Mouse (Mus musculus) liver, embryonic 16.5 days (tissue): ENCODE measurements at regions not wholly inside any gene's neighbourhood (a gene's known extent, or its start where the extent isn't known, plus 50 kb on each side); places are given as distances from the start of the nearest gene placed in this dataset.

Experiments
- ATAC-seq: fragments of 200-750 bp; cut with Nextera tagmentation; 2 replicates; pipeline ENCODE4 v1.8.0; 2017; ENCODE audit warnings: low read depth, mild to moderate bottlenecking, moderate number of reproducible peaks, moderate library complexity
- H3K27ac ChIP-seq: fragments of 300-500 bp; sonication (generic); 2 replicates; pipeline ENCODE4 v1.5.1; 2014; ENCODE audit warnings: mild to moderate bottlenecking, low read length
- H3K27me3 ChIP-seq: fragments of 300-500 bp; sonication (generic); 2 replicates; pipeline ENCODE4 v1.6.1; 2014; ENCODE audit warnings: low read depth, low read length, mixed read lengths; ENCODE audit not compliant: control insufficient read depth, insufficient read depth
- H3K36me3 ChIP-seq: fragments of 300-500 bp; sonication (generic); 2 replicates; pipeline ENCODE4 v1.6.1; 2014; ENCODE audit warnings: mild to moderate bottlenecking; ENCODE audit not compliant: control insufficient read depth, insufficient read depth
- H3K4me1 ChIP-seq: fragments of 300-500 bp; sonication (generic); 2 replicates; pipeline ENCODE4 v1.6.1; 2014; ENCODE audit warnings: low read depth, low read length, mixed read lengths; ENCODE audit not compliant: control insufficient read depth
- H3K4me2 ChIP-seq: fragments of 300-500 bp; sonication (generic); 2 replicates; pipeline ENCODE4 v1.6.1; 2014; ENCODE audit warnings: low read depth, low read length, mixed read lengths
- H3K4me3 ChIP-seq: fragments of 300-500 bp; sonication (generic); 2 replicates; pipeline ENCODE4 v1.5.1; 2014; ENCODE audit warnings: low read depth, mild to moderate bottlenecking, low read length
- H3K9ac ChIP-seq: fragments of 300-500 bp; sonication (generic); 2 replicates; pipeline ENCODE4 v1.6.1; 2014; ENCODE audit warnings: low read depth, low read length
- H3K9me3 ChIP-seq: fragments of 300-500 bp; sonication (generic); replicated peaks from 2 replicates; pipeline ENCODE4 v1.6.1; 2016; ENCODE audit warnings: low read length; ENCODE audit not compliant: control insufficient read depth
- WGBS: fragments of 180-500 bp; shearing (Covaris S2); extraction: QIAGEN DNeasy Blood & Tissue Kit; methylation state at CpG from one replicate; pipeline ENCODE4 v1.1.7; 2014; ENCODE audit not compliant: insufficient replicate concordance; 5-methylcytosine and 5-hydroxymethylcytosine counted together

- no peaks in the 10 kb centered on the region for H3K36me3 ChIP-seq
- no peak overlapping the region for H3K4me2 ChIP-seq
- no peak overlapping the region for H3K9ac ChIP-seq
- H3K4me1 ChIP-seq, result no peaks in the 10 kb centered on the region
- no peak for ATAC-seq
- no peak overlapping the region for H3K4me3 ChIP-seq
- H3K9me3 ChIP-seq, result no peaks in the 10 kb centered on the region
- no peaks in the 10 kb centered on the region for H3K27me3 ChIP-seq
- no peak overlapping the region for H3K27ac ChIP-seq
These were observed 102.7 kb upstream of the Rxfp2 start for GRCm38 (mm10) chr5:149915761-149916160.

- 23% methylated on average over 3 of the region's 3 CpGs for WGBS
- Histone ChIP-seq H3K36me3 (no peaks in the 10 kb centered on the region), H3K9me3 (no peaks in the 10 kb centered on the region), H3K4me1 (no peaks in the 10 kb centered on the region), H3K9ac (no peak overlapping the region), H3K4me2 (no peak overlapping the region), H3K27ac (no peak overlapping the region), H3K4me3 (no peak overlapping the region), H3K27me3 (no peaks in the 10 kb centered on the region)
- no peak for ATAC-seq
These were observed 101.1 kb upstream of the Rxfp2 start for GRCm38 (mm10) chr5:149917374-149917773.

DNA sequence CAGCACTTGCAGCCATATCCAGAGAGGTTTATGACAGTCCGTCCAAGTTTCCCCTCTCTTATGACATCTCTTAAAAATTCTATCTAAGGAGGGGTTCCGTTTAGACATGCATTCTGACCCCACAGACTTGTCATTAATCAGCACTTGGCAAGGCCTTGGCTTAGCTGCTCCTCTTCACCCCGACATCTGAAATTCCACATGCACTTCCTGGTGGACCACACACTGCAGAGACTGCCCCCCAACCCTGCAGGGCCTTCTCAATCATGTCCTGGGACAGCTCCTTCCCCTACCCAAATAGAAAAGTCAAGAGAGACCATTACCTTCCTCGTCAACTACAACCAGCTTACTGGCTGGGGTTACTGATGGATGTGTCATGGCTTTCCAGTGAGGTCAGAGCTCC lies 99.4 kb upstream of the Rxfp2 start:
- Histone ChIP-seq H3K4me1 (no peaks in the 10 kb centered on the region), H3K36me3 (no peaks in the 10 kb centered on the region), H3K4me2 (no peak overlapping the region), H3K9ac (no peak overlapping the region), H3K27ac (no peak overlapping the region), H3K4me3 (no peak overlapping the region), H3K9me3 (no peaks in the 10 kb centered on the region), H3K27me3 (no peaks in the 10 kb centered on the region)
- ATAC-seq, result no peak
- 51% methylated on average over 4 of the region's 4 CpGs for WGBS

GRCm38 (mm10) chr5:149920326-149920725 lies 98.1 kb upstream of the Rxfp2 start:
- Histone ChIP-seq H3K36me3 (no peaks in the 10 kb centered on the region), H3K9me3 (no peaks in the 10 kb centered on the region), H3K4me1 (no peaks in the 10 kb centered on the region)

DNA sequence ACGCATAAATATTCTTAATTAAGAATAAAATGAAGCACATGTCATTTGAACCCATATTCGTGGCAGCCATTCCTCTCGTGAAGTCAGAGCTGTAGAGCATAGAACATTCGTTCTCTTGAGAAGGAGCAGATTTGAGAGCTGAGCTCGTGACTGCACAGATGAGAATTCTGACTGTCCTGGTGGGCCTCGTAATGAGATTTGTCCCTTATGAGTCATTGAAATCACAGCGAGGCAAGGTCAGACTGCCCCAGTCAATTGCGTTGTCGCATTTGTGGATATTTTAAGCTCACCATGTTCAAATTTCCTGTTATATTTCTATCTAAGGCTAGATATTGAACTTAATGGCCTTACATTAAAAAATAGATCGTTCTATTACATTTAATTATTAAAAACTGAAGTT lies 94.0 kb upstream of the Rxfp2 start:
- H3K9ac ChIP-seq, result no peak overlapping the region
- H3K4me1 ChIP-seq, result no peaks in the 10 kb centered on the region
- H3K27ac ChIP-seq, result no peak overlapping the region
- H3K4me3 ChIP-seq, result no peak overlapping the region
- H3K36me3 ChIP-seq, result no peaks in the 10 kb centered on the region
- H3K27me3 ChIP-seq, result no peaks in the 10 kb centered on the region
- WGBS, result 74% methylated on average over 10 of the region's 10 CpGs
- ATAC-seq, result no peak
- H3K4me2 ChIP-seq, result no peak overlapping the region
- no peaks in the 10 kb centered on the region for H3K9me3 ChIP-seq

More at GRCm38 (mm10) chr5:149920326-149920725, 98.1 kb upstream of the Rxfp2 start:
- no peak overlapping the region for H3K9ac ChIP-seq
- no peaks in the 10 kb centered on the region for H3K27me3 ChIP-seq
- H3K4me3 ChIP-seq, result no peak overlapping the region
- ATAC-seq, result no peak
- 67% methylated on average over 4 of the region's 4 CpGs for WGBS
- no peak overlapping the region for H3K27ac ChIP-seq
- H3K4me2 ChIP-seq, result no peak overlapping the region

DNA sequence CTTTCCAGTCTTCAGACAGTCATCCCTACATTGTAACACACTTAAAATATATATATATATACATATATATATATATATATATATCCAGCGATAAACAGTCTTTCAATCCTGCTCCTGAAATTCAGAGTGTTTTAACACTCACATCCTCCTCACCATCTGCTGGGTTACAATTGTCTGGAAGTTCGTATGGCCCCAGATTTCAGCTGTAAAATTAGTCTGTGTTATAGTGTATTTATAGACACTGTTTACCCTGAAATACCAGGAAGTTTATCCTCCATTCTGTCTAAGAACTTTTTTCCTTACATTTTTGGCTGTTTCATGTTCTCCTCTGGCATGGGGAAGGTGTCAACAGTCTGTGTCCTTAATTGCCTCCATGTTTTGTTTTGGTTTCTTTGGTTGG lies 91.7 kb upstream of the Rxfp2 start:
- WGBS, result 58% methylated on average over 2 of the region's 2 CpGs

GRCm38 (mm10) chr5:149931574-149932161 lies 86.8 kb upstream of the Rxfp2 start:
- Histone ChIP-seq H3K36me3 (no peaks in the 10 kb centered on the region), H3K9ac (no peak overlapping the region), H3K4me2 (no peak overlapping the region), H3K9me3 (no peaks in the 10 kb centered on the region), H3K27me3 (no peaks in the 10 kb centered on the region), H3K4me1 (no peaks in the 10 kb centered on the region), H3K27ac (no peak overlapping the region), H3K4me3 (no peak overlapping the region)
- ATAC-seq, result no peak
- 66% methylated on average over 9 of the region's 9 CpGs for WGBS

More for the DNA sequence above, 91.7 kb upstream of the Rxfp2 start:
- no peak overlapping the region for H3K4me2 ChIP-seq
- H3K4me3 ChIP-seq, result no peak overlapping the region
- H3K9me3 ChIP-seq, result no peaks in the 10 kb centered on the region
- no peaks in the 10 kb centered on the region for H3K36me3 ChIP-seq
- H3K4me1 ChIP-seq, result no peaks in the 10 kb centered on the region
- no peak for ATAC-seq
- H3K27ac ChIP-seq, result no peak overlapping the region
- no peak overlapping the region for H3K9ac ChIP-seq
- no peaks in the 10 kb centered on the region for H3K27me3 ChIP-seq

- Histone ChIP-seq H3K9ac (no peak overlapping the region), H3K36me3 (no peaks in the 10 kb centered on the region), H3K27ac (no peak overlapping the region), H3K4me1 (no peaks in the 10 kb centered on the region), H3K4me3 (no peak overlapping the region), H3K27me3 (no peaks in the 10 kb centered on the region), H3K4me2 (no peak overlapping the region), H3K9me3 (no peaks in the 10 kb centered on the region)
- WGBS, result 48% methylated on average over 4 of the region's 4 CpGs
- no peak for ATAC-seq
These were observed 86.3 kb upstream of the Rxfp2 start for GRCm38 (mm10) chr5:149932220-149932619.

DNA sequence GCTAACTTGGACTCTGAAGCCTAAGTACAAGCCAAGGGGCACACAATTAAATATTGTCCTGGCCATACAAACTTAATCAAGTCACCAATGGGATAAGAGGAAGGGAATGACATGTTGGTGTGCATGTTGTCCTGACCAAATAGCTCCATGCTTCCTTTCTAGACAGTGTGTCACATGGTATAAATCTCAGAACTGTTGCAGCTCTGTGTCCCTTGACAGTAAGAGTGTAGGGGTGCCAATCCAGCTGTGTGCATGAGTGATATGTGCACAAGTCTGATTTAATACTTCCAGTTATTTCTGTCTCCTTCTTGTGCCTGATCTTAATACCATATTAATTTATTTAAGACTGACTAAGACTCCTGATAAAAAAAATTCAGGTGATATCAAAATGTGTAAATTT lies 72.8 kb upstream of the Rxfp2 start:
- no peak overlapping the region for H3K27ac ChIP-seq

More for the DNA sequence above, 72.8 kb upstream of the Rxfp2 start:
- ATAC-seq, result no peak
- H3K4me3 ChIP-seq, result no peak overlapping the region
- H3K4me1 ChIP-seq, result no peaks in the 10 kb centered on the region
- H3K36me3 ChIP-seq, result no peaks in the 10 kb centered on the region
- no peaks in the 10 kb centered on the region for H3K27me3 ChIP-seq
- no peaks in the 10 kb centered on the region for H3K9me3 ChIP-seq
- H3K9ac ChIP-seq, result no peak overlapping the region
- no peak overlapping the region for H3K4me2 ChIP-seq
